Mouse (Mus musculus) T-cell, adult 2 months (primary cell): ENCODE results near the gene Dlg1.

ENCODE experiments used
- DNase-seq: peaks from one replicate; pipeline ENCODE4 v3.0.0; 2022; ENCODE audit warnings: low spot score

Dlg1 gene

GRCm38 (mm10) chr16:31905891-31906825 is 242.9 kb downstream of the Dlg1 start:
- DNase-seq = no peak

DNA sequence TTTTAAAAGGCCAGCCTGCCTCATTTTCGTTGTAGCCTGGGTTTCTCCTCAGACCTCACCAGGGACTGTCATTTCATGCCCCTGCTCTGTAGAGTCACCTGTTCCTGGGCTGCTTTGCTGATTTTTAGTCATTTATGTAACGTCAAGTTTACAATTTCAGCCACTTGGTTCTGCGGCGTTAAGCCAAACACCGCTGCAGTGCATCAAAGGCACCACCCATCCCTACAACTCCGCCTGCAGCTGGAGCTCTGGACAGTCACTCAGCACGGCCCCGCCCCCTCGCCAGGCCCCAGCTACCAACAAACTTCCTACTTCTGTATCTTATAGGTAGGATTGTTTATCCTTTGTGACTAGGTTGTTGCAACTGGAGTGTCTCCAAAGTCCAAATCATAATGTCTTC is 243.7 kb downstream of the Dlg1 start:
- DNase-seq = no peak

- no peak for DNase-seq
These were observed 245.7 kb downstream of the Dlg1 start for GRCm38 (mm10) chr16:31908959-31909358.

GRCm38 (mm10) chr16:31910281-31910847 is 247.1 kb downstream of the Dlg1 start:
- DNase-seq = no peak

GRCm38 (mm10) chr16:31917776-31918175 is 254.5 kb downstream of the Dlg1 start:
- no peak for DNase-seq

DNA sequence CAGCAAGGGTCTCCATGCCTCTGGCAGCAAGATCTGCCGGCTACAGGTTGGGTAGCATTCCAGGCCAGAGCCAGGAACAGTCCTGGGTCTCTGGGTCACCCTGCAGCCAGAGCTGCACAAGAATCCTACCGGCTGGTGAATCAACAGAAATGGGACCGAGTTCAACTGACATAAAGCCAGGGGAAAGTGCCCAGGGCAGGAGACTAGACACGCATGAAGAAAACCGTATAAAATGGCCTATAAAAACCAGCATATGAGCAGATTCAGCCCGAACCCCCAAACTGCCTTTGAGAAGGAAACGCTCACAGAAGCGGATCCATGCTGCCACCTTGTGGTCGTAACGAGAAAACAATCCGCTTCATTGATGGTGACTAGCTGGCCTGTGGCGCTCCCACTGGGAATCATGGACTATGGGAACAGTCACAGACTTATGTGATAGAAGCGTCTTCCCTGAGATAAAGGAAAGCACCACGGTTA is 255.0 kb downstream of the Dlg1 start:
- peak; percentile 45 for DNase-seq

DNA sequence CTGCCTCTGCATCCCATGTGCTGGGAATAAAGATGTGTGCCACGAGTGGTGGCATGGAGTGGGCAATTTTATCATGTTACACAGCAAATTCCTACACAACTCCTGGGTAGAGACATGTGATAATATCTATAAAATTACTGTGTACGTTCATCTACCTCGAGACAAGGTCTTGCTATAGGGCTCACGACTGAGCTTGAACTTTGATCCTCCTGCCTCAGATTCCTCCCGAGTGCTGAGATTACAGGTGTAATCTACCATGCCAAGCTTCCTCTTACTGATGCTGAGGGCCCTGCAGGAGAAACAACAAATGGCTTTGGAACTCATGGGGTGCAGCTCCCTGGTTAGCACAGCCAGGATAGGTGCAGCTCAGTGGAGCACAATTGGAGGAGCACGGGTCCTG is 261.1 kb downstream of the Dlg1 start:
- no peak for DNase-seq
